Mouse (Mus musculus): ENCODE results near the gene Tex38. TPM values are rescaled to one million over a fixed set of nuclear protein-coding genes. Genes with fewer than 3 reads are reported as not detected.
A peak's percentile ranks its signal among the peaks of the same experiment; 100 is the strongest.

The Tex38 gene
- polyA plus RNA-seq, 1 experiment, result not detected

- Histone ChIP-seq H3K4me1 (ENCODE audit: control insufficient read depth, insufficient read depth, low read length) (peaks cover 3% of the 10 kb centered on the region; the same call in 1 of the 2 replicates), H3K27ac (ENCODE audit: insufficient read depth, low read length) (no peak overlapping the region), H3K4me3 (ENCODE audit: insufficient read depth, low read length) (no peak overlapping the region)
- TF ChIP-seq CTCF (IDR thresholded peaks at IDR 0.05; ENCODE audit: borderline replicate concordance, insufficient read depth, low read length) (no peak), POLR2A (IDR thresholded peaks at IDR 0.05; ENCODE audit: low read depth, low read length) (no peak)
These were observed 40.1 kb upstream of the Tex38 start for GRCm38 (mm10) chr4:115820944-115821343.

GRCm38 (mm10) chr4:115820199-115820598 lies 39.4 kb upstream of the Tex38 start:
- Histone ChIP-seq H3K27ac (ENCODE audit: insufficient read depth, low read length) (no peak overlapping the region), H3K4me1 (ENCODE audit: control insufficient read depth, insufficient read depth, low read length) (peaks cover 3% of the 10 kb centered on the region; the same call in 1 of the 2 replicates), H3K4me3 (ENCODE audit: insufficient read depth, low read length) (no peak overlapping the region)
- TF ChIP-seq CTCF (IDR thresholded peaks at IDR 0.05; ENCODE audit: borderline replicate concordance, insufficient read depth, low read length) (no peak), POLR2A (IDR thresholded peaks at IDR 0.05; ENCODE audit: low read depth, low read length) (no peak)

GRCm38 (mm10) chr4:115815606-115816005 lies 34.8 kb upstream of the Tex38 start:
- H3K27ac ChIP-seq (ENCODE audit: insufficient read depth, low read length), result no peak overlapping the region
- H3K4me1 ChIP-seq (ENCODE audit: control insufficient read depth, insufficient read depth, low read length), result no peaks in the 10 kb centered on the region
- TF ChIP-seq CTCF (IDR thresholded peaks at IDR 0.05; ENCODE audit: borderline replicate concordance, insufficient read depth, low read length), result no peak
- TF ChIP-seq POLR2A (IDR thresholded peaks at IDR 0.05; ENCODE audit: low read depth, low read length), result no peak
- H3K4me3 ChIP-seq (ENCODE audit: insufficient read depth, low read length), result no peak overlapping the region

- Histone ChIP-seq H3K27ac (ENCODE audit: insufficient read depth, low read length) (no peak overlapping the region), H3K4me3 (ENCODE audit: insufficient read depth, low read length) (no peak overlapping the region), H3K4me1 (ENCODE audit: control insufficient read depth, insufficient read depth, low read length) (no peaks in the 10 kb centered on the region)
- TF ChIP-seq CTCF (IDR thresholded peaks at IDR 0.05; ENCODE audit: borderline replicate concordance, insufficient read depth, low read length), result no peak
- TF ChIP-seq POLR2A (IDR thresholded peaks at IDR 0.05; ENCODE audit: low read depth, low read length), result no peak
These were observed 31.5 kb upstream of the Tex38 start for GRCm38 (mm10) chr4:115812326-115812725.

GRCm38 (mm10) chr4:115799981-115800380 lies 19.2 kb upstream of the Tex38 start:
- TF ChIP-seq CTCF (IDR thresholded peaks at IDR 0.05; ENCODE audit: borderline replicate concordance, insufficient read depth, low read length) (no peak), POLR2A (IDR thresholded peaks at IDR 0.05; ENCODE audit: low read depth, low read length) (no peak)
- H3K4me1 ChIP-seq (ENCODE audit: control insufficient read depth, insufficient read depth, low read length), result no peaks in the 10 kb centered on the region
- H3K27ac ChIP-seq (ENCODE audit: insufficient read depth, low read length), result no peak overlapping the region
- H3K4me3 ChIP-seq (ENCODE audit: insufficient read depth, low read length), result no peak overlapping the region

- Histone ChIP-seq H3K4me3 (ENCODE audit: insufficient read depth, low read length) (no peak overlapping the region), H3K27ac (ENCODE audit: insufficient read depth, low read length) (no peak overlapping the region), H3K4me1 (ENCODE audit: control insufficient read depth, insufficient read depth, low read length) (no peaks in the 10 kb centered on the region)
- no peak for TF ChIP-seq CTCF (IDR thresholded peaks at IDR 0.05; ENCODE audit: borderline replicate concordance, insufficient read depth, low read length)
- no peak for TF ChIP-seq POLR2A (IDR thresholded peaks at IDR 0.05; ENCODE audit: low read depth, low read length)
These were observed 14.5 kb upstream of the Tex38 start for GRCm38 (mm10) chr4:115795360-115795759.

GRCm38 (mm10) chr4:115790864-115791263 lies 10.0 kb upstream of the Tex38 start:
- no peaks in the 10 kb centered on the region for H3K4me1 ChIP-seq (ENCODE audit: control insufficient read depth, insufficient read depth, low read length)
- H3K27ac ChIP-seq (ENCODE audit: insufficient read depth, low read length), result no peak overlapping the region
- no peak overlapping the region for H3K4me3 ChIP-seq (ENCODE audit: insufficient read depth, low read length)
- no peak for TF ChIP-seq CTCF (IDR thresholded peaks at IDR 0.05; ENCODE audit: borderline replicate concordance, insufficient read depth, low read length)
- TF ChIP-seq POLR2A (IDR thresholded peaks at IDR 0.05; ENCODE audit: low read depth, low read length), result no peak

GRCm38 (mm10) chr4:115785511-115786034 lies 4.8 kb upstream of the Tex38 start:
- peak overlapping the region; percentile 69 for H3K4me3 ChIP-seq (ENCODE audit: insufficient read depth, low read length)
- TF ChIP-seq CTCF (IDR thresholded peaks at IDR 0.05; ENCODE audit: borderline replicate concordance, insufficient read depth, low read length) (no peak), POLR2A (IDR thresholded peaks at IDR 0.05; ENCODE audit: low read depth, low read length) (no peak)
- no peak overlapping the region for H3K27ac ChIP-seq (ENCODE audit: insufficient read depth, low read length)
- H3K4me1 ChIP-seq (ENCODE audit: control insufficient read depth, insufficient read depth, low read length), result peaks cover 3% of the 10 kb centered on the region; the same call in 1 of the 2 replicates

GRCm38 (mm10) chr4:115784769-115785510 lies 4.1 kb upstream of the Tex38 start, which contains the start of gene Atpaf1:
Gene Atpaf1 (plus strand): TSS chr4:115784812.
- peaks cover 3% of the 10 kb centered on the region; the same call in 1 of the 2 replicates for H3K4me1 ChIP-seq (ENCODE audit: control insufficient read depth, insufficient read depth, low read length)
- TF ChIP-seq POLR2A (IDR thresholded peaks at IDR 0.05; ENCODE audit: low read depth, low read length) (peak; percentile 61; the same call in 1 of the 2 replicates), CTCF (IDR thresholded peaks at IDR 0.05; ENCODE audit: borderline replicate concordance, insufficient read depth, low read length) (no peak)
- no peak within 1 kb of the TSS for H3K27ac ChIP-seq (ENCODE audit: insufficient read depth, low read length)
- H3K4me3 ChIP-seq (ENCODE audit: insufficient read depth, low read length), result peak within 1 kb of the TSS; percentile 69

Measured in embryonic fibroblast, embryonic 13.5 days (primary cell).